Mouse (Mus musculus): Measurements from ENCODE around the gene Usp46. TPM values are rescaled to one million over a fixed set of nuclear protein-coding genes. Genes with fewer than 3 reads are reported as not detected.

Usp46 gene
- polyA plus RNA-seq, 1 experiment from 2014 or later: 49.4 TPM

GRCm38 (mm10) chr5:74095611-74096010 is 27.4 kb upstream of the Usp46 start:
- Histone ChIP-seq H3K27ac (replicated peaks; ENCODE audit: low read depth, low read length) (no peak overlapping the region), H3K4me1 (ENCODE audit: control insufficient read depth, insufficient read depth, low read length) (peaks cover 13% of the 10 kb centered on the region), H3K9me3 (ENCODE audit: control insufficient read depth, low read length) (no peaks in the 10 kb centered on the region), H3K4me3 (replicated peaks; ENCODE audit: low read depth, low read length) (no peak overlapping the region), H3K4me2 (ENCODE audit: low read length) (no peak overlapping the region), H3K27me3 (ENCODE audit: control insufficient read depth, insufficient read depth, low read length) (no peaks in the 10 kb centered on the region), H3K9ac (replicated peaks; ENCODE audit: low read length) (no peak overlapping the region), H3K36me3 (ENCODE audit: control insufficient read depth, insufficient read depth, low read length) (peaks cover 25% of the 10 kb centered on the region)
- DNase-seq (no peak), ATAC-seq (ENCODE audit: low FRiP score, low TSS enrichment) (no peak)
- WGBS: 93% methylated on average over 2 of the region's 2 CpGs

- peaks cover 13% of the 10 kb centered on the region for H3K4me1 ChIP-seq (ENCODE audit: control insufficient read depth, insufficient read depth, low read length)
- no peak overlapping the region for H3K27ac ChIP-seq (replicated peaks; ENCODE audit: low read depth, low read length)
- H3K36me3 ChIP-seq (ENCODE audit: control insufficient read depth, insufficient read depth, low read length): peaks cover 25% of the 10 kb centered on the region
- H3K9ac ChIP-seq (replicated peaks; ENCODE audit: low read length): no peak overlapping the region
- H3K9me3 ChIP-seq (ENCODE audit: control insufficient read depth, low read length): no peaks in the 10 kb centered on the region
- H3K4me3 ChIP-seq (replicated peaks; ENCODE audit: low read depth, low read length): peak overlapping the region; percentile 83; the same call in 1 of the 2 replicates
- DNase-seq (no peak), ATAC-seq (ENCODE audit: low FRiP score, low TSS enrichment) (no peak)
- no peaks in the 10 kb centered on the region for H3K27me3 ChIP-seq (ENCODE audit: control insufficient read depth, insufficient read depth, low read length)
- peak overlapping the region; percentile 83 for H3K4me2 ChIP-seq (ENCODE audit: low read length)
- 91% methylated on average over 8 of the region's 8 CpGs for WGBS
Measured at GRCm38 (mm10) chr5:74094841-74095437, 26.7 kb upstream of the Usp46 start.

- H3K27me3 ChIP-seq (ENCODE audit: control insufficient read depth, insufficient read depth, low read length): no peaks in the 10 kb centered on the region
- H3K36me3 ChIP-seq (ENCODE audit: control insufficient read depth, insufficient read depth, low read length): peaks cover 25% of the 10 kb centered on the region
- peaks cover 13% of the 10 kb centered on the region for H3K4me1 ChIP-seq (ENCODE audit: control insufficient read depth, insufficient read depth, low read length)
- no peaks in the 10 kb centered on the region for H3K9me3 ChIP-seq (ENCODE audit: control insufficient read depth, low read length)
- H3K27ac ChIP-seq (replicated peaks; ENCODE audit: low read depth, low read length): peak overlapping the region; percentile 82
- H3K9ac ChIP-seq (replicated peaks; ENCODE audit: low read length): peak overlapping the region; percentile 94
- peak; percentile 28 for DNase-seq
- WGBS: 26% methylated on average over 11 of the region's 11 CpGs
- H3K4me2 ChIP-seq (ENCODE audit: low read length): peak overlapping the region; percentile 83
- H3K4me3 ChIP-seq (replicated peaks; ENCODE audit: low read depth, low read length): peak overlapping the region; percentile 83
- ATAC-seq (ENCODE audit: low FRiP score, low TSS enrichment): no peak
Measured at GRCm38 (mm10) chr5:74093556-74094428, 25.6 kb upstream of the Usp46 start.

- Histone ChIP-seq H3K36me3 (ENCODE audit: control insufficient read depth, insufficient read depth, low read length) (peaks cover 25% of the 10 kb centered on the region), H3K27me3 (ENCODE audit: control insufficient read depth, insufficient read depth, low read length) (no peaks in the 10 kb centered on the region), H3K9me3 (ENCODE audit: control insufficient read depth, low read length) (no peaks in the 10 kb centered on the region), H3K4me3 (replicated peaks; ENCODE audit: low read depth, low read length) (peak overlapping the region; percentile 83), H3K4me2 (ENCODE audit: low read length) (peak overlapping the region; percentile 83), H3K27ac (replicated peaks; ENCODE audit: low read depth, low read length) (peak overlapping the region; percentile 82), H3K9ac (replicated peaks; ENCODE audit: low read length) (peak overlapping the region; percentile 94), H3K4me1 (ENCODE audit: control insufficient read depth, insufficient read depth, low read length) (peaks cover 13% of the 10 kb centered on the region)
- under 1% methylated on average over 57 of the region's 57 CpGs for WGBS
- ATAC-seq (ENCODE audit: low FRiP score, low TSS enrichment): peak; percentile 98
- peak; percentile 97 for DNase-seq
Measured at GRCm38 (mm10) chr5:74092833-74093555, 24.8 kb upstream of the Usp46 start.

GRCm38 (mm10) chr5:74092481-74092832 is 24.2 kb upstream of the Usp46 start:
- DNase-seq (no peak), ATAC-seq (ENCODE audit: low FRiP score, low TSS enrichment) (peak; percentile 12; the same call in 1 of the 2 replicates)
- Histone ChIP-seq H3K9me3 (ENCODE audit: control insufficient read depth, low read length) (no peaks in the 10 kb centered on the region), H3K27me3 (ENCODE audit: control insufficient read depth, insufficient read depth, low read length) (no peaks in the 10 kb centered on the region), H3K36me3 (ENCODE audit: control insufficient read depth, insufficient read depth, low read length) (peaks cover 25% of the 10 kb centered on the region), H3K4me3 (replicated peaks; ENCODE audit: low read depth, low read length) (peak overlapping the region; percentile 83), H3K4me1 (ENCODE audit: control insufficient read depth, insufficient read depth, low read length) (peaks cover 13% of the 10 kb centered on the region), H3K9ac (replicated peaks; ENCODE audit: low read length) (no peak overlapping the region), H3K4me2 (ENCODE audit: low read length) (peak overlapping the region; percentile 83), H3K27ac (replicated peaks; ENCODE audit: low read depth, low read length) (0 out of 2 replicates have a peak overlapping the region, but pooled peaks have one; percentile 56)
- 43% methylated on average over 4 of the region's 4 CpGs for WGBS

- Histone ChIP-seq H3K4me1 (ENCODE audit: control insufficient read depth, insufficient read depth, low read length) (peaks cover 8% of the 10 kb centered on the region), H3K4me3 (replicated peaks; ENCODE audit: low read depth, low read length) (no peak overlapping the region), H3K27ac (replicated peaks; ENCODE audit: low read depth, low read length) (no peak overlapping the region), H3K36me3 (ENCODE audit: control insufficient read depth, insufficient read depth, low read length) (peaks cover 4% of the 10 kb centered on the region; the same call in 1 of the 2 replicates), H3K9ac (replicated peaks; ENCODE audit: low read length) (no peak overlapping the region), H3K4me2 (ENCODE audit: low read length) (no peak overlapping the region), H3K9me3 (ENCODE audit: control insufficient read depth, low read length) (no peaks in the 10 kb centered on the region), H3K27me3 (ENCODE audit: control insufficient read depth, insufficient read depth, low read length) (no peaks in the 10 kb centered on the region)
- DNase-seq: no peak
- no peak for ATAC-seq (ENCODE audit: low FRiP score, low TSS enrichment)
- WGBS: 86% methylated on average over 3 of the region's 3 CpGs
Measured at GRCm38 (mm10) chr5:74089643-74090042, 21.4 kb upstream of the Usp46 start.

GRCm38 (mm10) chr5:74081756-74082155 is 13.5 kb upstream of the Usp46 start:
- no peak for DNase-seq
- Histone ChIP-seq H3K4me3 (replicated peaks; ENCODE audit: low read depth, low read length) (no peak overlapping the region), H3K4me1 (ENCODE audit: control insufficient read depth, insufficient read depth, low read length) (0 out of 2 replicates have a peak, but pooled peaks cover 2% of the 10 kb centered on the region), H3K27ac (replicated peaks; ENCODE audit: low read depth, low read length) (no peak overlapping the region), H3K27me3 (ENCODE audit: control insufficient read depth, insufficient read depth, low read length) (0 out of 2 replicates have a peak, but pooled peaks cover 10% of the 10 kb centered on the region), H3K4me2 (ENCODE audit: low read length) (no peak overlapping the region), H3K9ac (replicated peaks; ENCODE audit: low read length) (no peak overlapping the region), H3K36me3 (ENCODE audit: control insufficient read depth, insufficient read depth, low read length) (no peaks in the 10 kb centered on the region), H3K9me3 (ENCODE audit: control insufficient read depth, low read length) (no peaks in the 10 kb centered on the region)
- WGBS: 93% methylated on average over 6 of the region's 6 CpGs
- no peak for ATAC-seq (ENCODE audit: low FRiP score, low TSS enrichment)

GRCm38 (mm10) chr5:74078861-74079615 is 10.8 kb upstream of the Usp46 start:
- DNase-seq: no peak
- H3K4me1 ChIP-seq (ENCODE audit: control insufficient read depth, insufficient read depth, low read length): 0 out of 2 replicates have a peak, but pooled peaks cover 2% of the 10 kb centered on the region
- no peak for ATAC-seq (ENCODE audit: low FRiP score, low TSS enrichment)
- H3K36me3 ChIP-seq (ENCODE audit: control insufficient read depth, insufficient read depth, low read length): no peaks in the 10 kb centered on the region
- H3K9me3 ChIP-seq (ENCODE audit: control insufficient read depth, low read length): no peaks in the 10 kb centered on the region
- no peak overlapping the region for H3K4me2 ChIP-seq (ENCODE audit: low read length)
- no peak overlapping the region for H3K9ac ChIP-seq (replicated peaks; ENCODE audit: low read length)
- no peak overlapping the region for H3K4me3 ChIP-seq (replicated peaks; ENCODE audit: low read depth, low read length)
- no peak overlapping the region for H3K27ac ChIP-seq (replicated peaks; ENCODE audit: low read depth, low read length)
- WGBS: 81% methylated on average over 11 of the region's 11 CpGs
- H3K27me3 ChIP-seq (ENCODE audit: control insufficient read depth, insufficient read depth, low read length): 0 out of 2 replicates have a peak, but pooled peaks cover 14% of the 10 kb centered on the region

Data from midbrain, embryonic 14.5 days (tissue).